ENCODE assay signal across 10 mouse cellular contexts in the genomic region with DNA sequence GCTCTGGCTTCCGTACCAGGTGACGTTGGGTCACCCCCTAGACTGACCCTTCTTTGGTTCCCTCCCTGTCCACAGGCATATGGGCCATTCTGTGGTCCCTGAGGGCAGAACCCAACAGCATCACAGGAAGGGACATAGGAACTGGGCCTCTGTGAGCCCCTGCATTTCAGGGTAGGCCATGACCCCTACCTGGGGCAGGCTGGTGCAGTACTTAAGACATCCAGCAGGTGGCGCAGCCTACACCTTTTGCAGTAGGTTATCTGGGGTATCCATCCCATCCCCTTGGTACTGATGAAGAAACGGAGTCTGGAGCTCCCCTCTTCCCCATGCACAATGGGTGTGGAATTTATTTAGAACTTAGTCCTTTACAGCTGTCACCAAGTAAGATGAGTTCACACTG. TPM values are rescaled to one million over a fixed set of nuclear protein-coding genes. Genes with fewer than 3 reads are reported as not detected.
A peak's percentile ranks its signal among the peaks of the same experiment; 100 is the strongest.
DNase-seq lines count a peak whose midpoint lies in the region; ATAC-seq lines count a peak whose summit lies in the region.
"Had no signal": no experiment of that assay in that cellular context is flagged by ENCODE, and none has a peak within 500 bp of the region (broad histone marks: within the 10 kb centered on the region; RNA-seq: fewer than 3 reads in every experiment).

No protein-coding gene starts in this region.

- 52% methylated on average over 4 of the region's 4 CpGs for WGBS in heart, embryonic 12.5 days

- peaks cover 12% of the 10 kb centered on the region for H3K4me1 ChIP-seq in heart, embryonic 12.5 days (replicated peaks)

- ATAC-seq in heart, embryonic 12.5 days (ENCODE audit: insufficient number of reproducible peaks, low FRiP score): no peak

- H3K27me3 ChIP-seq in heart, embryonic 12.5 days (replicated peaks): no peaks in the 10 kb centered on the region
- H3K27me3 ChIP-seq: heart, embryonic 15.5 days had no signal

- no peak overlapping the region for H3K9ac ChIP-seq in heart, embryonic 12.5 days
- H3K9ac ChIP-seq: heart, embryonic 15.5 days had no signal

- H3K9me3 ChIP-seq in heart, embryonic 12.5 days (replicated peaks): no peaks in the 10 kb centered on the region
- H3K9me3 ChIP-seq: heart, embryonic 15.5 days had no signal

- no peak overlapping the region for H3K4me3 ChIP-seq in heart, embryonic 12.5 days
- H3K4me3 ChIP-seq: heart, embryonic 15.5 days; megakaryocyte, embryonic 14.5 days had no signal

- peak; percentile 94 for DNase-seq in heart, adult 11 months
- DNase-seq in ovary, postnatal 36 days (ENCODE audit: low spot score): peak; percentile 29
- DNase-seq in ovary, postnatal 10 days (ENCODE audit: low spot score): no peak
- DNase-seq in c-Kit-positive CD71-positive TER-119-positive erythroid progenitor cells, embryonic 14.5 days (ENCODE audit: low spot score): peak; percentile 13
- peak; percentile 65 for DNase-seq in heart, postnatal 4 days
- DNase-seq in naive thymus-derived CD4-positive, alpha-beta T cell, adult 2 months (ENCODE audit: low read depth): peak; percentile 63
- no peak for DNase-seq in Muller cell, postnatal 12 days (ENCODE audit: inconsistent ontology term)

- H3K27ac ChIP-seq in heart, embryonic 12.5 days (ENCODE audit: poor library complexity, severe bottlenecking): no peak overlapping the region
- H3K27ac ChIP-seq: heart, embryonic 15.5 days had no signal

- no peak overlapping the region for H3K4me2 ChIP-seq in heart, embryonic 12.5 days
- H3K4me2 ChIP-seq: heart, embryonic 15.5 days had no signal

- no peaks in the 10 kb centered on the region for H3K36me3 ChIP-seq in heart, embryonic 12.5 days
- H3K36me3 ChIP-seq: heart, embryonic 15.5 days had no signal

RNA-seq across cellular contexts. Expression of a gene that starts 35.0 kb away (rescaled TPM):
- 0.27 and 0.31 TPM in 2 replicates for polyA plus RNA-seq in heart, embryonic 12.5 days (2016; fragmentation: Nextera tagmentation; extraction: Ambion mirVana)
- under 1 TPM in 1 of 2 experiments, not detected in 1; 0.07 TPM for total RNA-seq in heart, postnatal 4 days (2021)

RNA-seq across cellular contexts. Expression of a gene that starts 41.8 kb away (rescaled TPM):
- polyA plus RNA-seq in heart, embryonic 12.5 days (2016; fragmentation: Nextera tagmentation; extraction: Ambion mirVana): 9.2 and 9.9 TPM in 2 replicates
- 10 to 100 TPM; 41.0 to 42.9 TPM for total RNA-seq in heart, postnatal 4 days (2021)

Comparison
In these comparisons a context has a peak if more than half of its experiments do, and no peak if none do; other contexts are left out.
1. DNase-seq: peak in heart, adult 11 months (single experiment), ovary, postnatal 36 days (single experiment), c-Kit-positive CD71-positive TER-119-positive erythroid progenitor cells, embryonic 14.5 days (single experiment), heart, postnatal 4 days (single experiment) and naive thymus-derived CD4-positive, alpha-beta T cell, adult 2 months (single experiment); none in ovary, postnatal 10 days (single experiment) and Muller cell, postnatal 12 days (single experiment).